Mouse (Mus musculus) telencephalon, adult 2 months (tissue): ENCODE data around the gene Rps6ka5.
A peak's percentile ranks its signal among the peaks of the same experiment; 100 is the strongest.

Source experiments
- DNase-seq: peaks from one replicate; pipeline ENCODE4 v3.0.0-alpha.2; 2011; ENCODE audit warnings: low read depth, low spot score

Rps6ka5 gene

GRCm38 (mm10) chr12:100530871-100531270 is 195.9 kb downstream of the Rps6ka5 start:
- no peak for DNase-seq

GRCm38 (mm10) chr12:100529651-100530050 is 197.1 kb downstream of the Rps6ka5 start:
- no peak for DNase-seq

- no peak for DNase-seq
Measured at GRCm38 (mm10) chr12:100529172-100529571, 197.6 kb downstream of the Rps6ka5 start.

DNA sequence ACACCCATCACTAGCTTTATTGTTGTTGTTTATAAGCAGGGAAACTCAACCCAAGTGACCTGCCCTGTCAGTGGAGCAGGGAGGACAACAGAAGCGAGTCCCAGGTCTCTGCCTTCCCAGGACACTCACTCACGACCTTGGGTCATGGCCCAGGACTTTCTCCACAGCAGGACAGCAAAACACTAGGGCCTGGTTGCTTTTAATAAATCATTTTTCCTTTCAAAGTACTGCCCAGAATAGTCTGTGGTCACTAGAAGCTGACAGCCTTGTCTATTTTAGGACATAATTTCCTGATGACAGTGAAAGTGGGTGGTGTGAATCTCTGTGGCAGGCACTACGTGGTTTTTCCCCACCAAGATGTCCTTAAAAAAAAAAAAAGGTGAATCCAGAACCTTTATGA is 198.5 kb downstream of the Rps6ka5 start:
- DNase-seq = no peak

DNA sequence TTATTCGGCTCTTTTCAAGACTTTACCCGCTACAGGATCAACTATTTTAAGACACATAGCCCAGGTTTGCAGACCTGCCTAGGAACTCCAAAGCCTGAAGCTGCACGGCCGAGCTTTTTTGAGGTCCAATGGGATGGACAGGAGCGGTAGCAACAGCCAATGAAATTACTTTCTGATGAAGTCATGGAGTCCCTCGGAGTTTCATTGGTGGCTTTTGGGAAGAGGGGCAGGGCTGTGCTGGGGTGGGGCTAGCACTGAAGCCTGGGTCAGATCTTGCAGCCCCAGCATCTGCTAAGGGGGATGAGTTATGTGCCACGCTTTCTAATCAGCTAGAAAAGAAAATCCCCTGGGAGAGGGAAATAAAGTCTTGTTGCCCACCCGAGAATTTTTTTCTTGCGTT is 199.0 kb downstream of the Rps6ka5 start:
- DNase-seq = peak; percentile 90

- DNase-seq = no peak
Measured at GRCm38 (mm10) chr12:100527241-100527640, 199.5 kb downstream of the Rps6ka5 start.

DNA sequence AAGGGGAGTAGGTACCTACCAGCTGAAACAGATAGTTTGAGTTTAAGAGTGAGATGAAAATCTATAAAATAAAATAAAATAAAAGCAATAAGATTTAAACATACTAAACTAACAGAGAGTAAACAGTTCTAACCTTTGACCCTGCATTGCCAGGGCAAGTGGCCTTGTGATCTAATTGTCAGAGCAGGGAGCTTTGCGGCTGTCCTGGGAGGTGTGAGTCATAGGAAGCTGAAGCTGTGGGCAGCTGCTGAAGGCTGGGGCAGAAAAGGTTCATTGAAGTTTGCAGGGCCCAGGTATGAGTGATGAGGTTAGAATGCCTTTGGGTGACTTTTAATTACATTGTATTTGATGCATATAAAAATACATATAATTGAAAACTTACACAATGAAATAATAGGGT is 200.8 kb downstream of the Rps6ka5 start:
- DNase-seq = no peak

GRCm38 (mm10) chr12:100520794-100521186 is 206.0 kb downstream of the Rps6ka5 start, which contains the start of gene Ttc7b:
TSS of gene Ttc7b (minus strand) at chr12:100520826.
- DNase-seq = no peak

DNA sequence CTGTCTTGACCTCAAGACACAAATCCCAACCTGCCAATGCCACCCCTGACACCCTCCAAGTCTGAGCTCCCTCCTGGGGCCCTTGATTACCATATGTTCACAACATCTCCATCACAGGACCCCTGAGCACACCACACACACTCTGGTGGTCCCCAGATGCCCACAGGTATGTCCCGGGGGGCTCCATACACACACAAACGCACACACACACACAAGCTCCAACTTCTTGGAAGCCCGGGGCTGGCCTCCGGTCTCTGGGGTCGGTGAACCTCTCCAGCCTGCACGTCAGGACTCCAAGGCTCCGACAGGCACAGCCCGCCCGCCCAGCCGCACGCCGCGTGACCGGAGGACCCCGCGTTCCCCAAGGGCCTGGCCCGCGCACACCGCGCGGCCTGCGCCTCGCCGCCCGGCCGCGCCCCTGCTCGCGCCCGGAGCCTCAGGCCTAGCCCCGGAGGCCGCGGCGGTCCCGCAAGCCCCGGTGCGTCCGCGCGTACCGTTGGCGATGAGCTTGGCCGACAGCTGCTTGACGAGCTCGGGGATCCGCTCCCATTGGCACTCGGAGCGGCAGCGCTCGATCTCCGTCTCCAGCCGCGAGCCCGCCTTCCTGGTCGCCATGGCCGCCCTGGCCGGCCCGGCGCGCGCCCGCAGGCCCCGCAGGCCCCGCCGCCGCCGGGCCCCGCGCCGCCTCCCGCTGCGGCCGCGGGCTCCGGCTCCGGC is 206.5 kb downstream of the Rps6ka5 start:
- DNase-seq = no peak

GRCm38 (mm10) chr12:100519684-100520076 is 207.1 kb downstream of the Rps6ka5 start:
- DNase-seq = no peak

DNA sequence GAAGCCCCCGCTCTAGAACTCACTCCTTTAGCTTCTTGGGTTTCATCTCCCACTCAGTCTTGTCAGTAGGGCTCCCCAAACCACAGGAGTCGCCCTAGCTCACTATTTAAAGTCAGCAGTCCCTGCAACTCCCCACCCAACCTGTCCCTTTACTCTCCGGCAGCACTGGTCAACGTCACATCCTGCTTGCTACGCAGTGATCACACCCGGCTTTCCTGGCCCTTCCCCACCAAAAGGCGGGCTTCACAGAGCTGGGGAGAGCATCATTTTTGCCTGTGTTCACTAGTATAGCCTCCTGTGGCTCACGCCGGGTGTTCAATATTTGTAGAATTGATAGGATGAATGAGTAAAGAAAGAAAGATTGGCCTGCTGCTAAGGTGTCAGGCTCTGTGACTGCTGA is 209.4 kb downstream of the Rps6ka5 start:
- no peak for DNase-seq

- DNase-seq = no peak
Measured at GRCm38 (mm10) chr12:100516161-100516838, 210.5 kb downstream of the Rps6ka5 start.

DNA sequence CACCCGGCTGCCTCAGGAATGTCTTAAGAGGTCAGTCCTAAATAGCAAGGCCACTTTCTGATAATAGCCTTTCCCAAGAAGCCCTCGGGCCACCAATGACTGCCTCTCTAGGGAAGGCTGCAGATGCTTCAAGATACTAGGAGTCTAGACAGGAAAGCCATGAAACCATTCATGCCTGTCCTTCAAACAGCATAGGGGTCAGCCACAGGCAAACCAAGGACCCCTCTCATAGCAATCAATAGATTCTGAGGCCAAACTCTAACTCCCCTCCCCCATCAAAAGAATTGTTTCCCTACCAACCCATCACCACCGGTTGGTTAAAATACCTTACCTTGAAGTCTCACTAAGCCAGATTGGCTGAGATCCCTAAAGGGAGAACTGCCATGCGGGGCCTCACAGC is 211.3 kb downstream of the Rps6ka5 start:
- no peak for DNase-seq

- DNase-seq = no peak
Measured at GRCm38 (mm10) chr12:100514611-100515010, 212.2 kb downstream of the Rps6ka5 start.

DNA sequence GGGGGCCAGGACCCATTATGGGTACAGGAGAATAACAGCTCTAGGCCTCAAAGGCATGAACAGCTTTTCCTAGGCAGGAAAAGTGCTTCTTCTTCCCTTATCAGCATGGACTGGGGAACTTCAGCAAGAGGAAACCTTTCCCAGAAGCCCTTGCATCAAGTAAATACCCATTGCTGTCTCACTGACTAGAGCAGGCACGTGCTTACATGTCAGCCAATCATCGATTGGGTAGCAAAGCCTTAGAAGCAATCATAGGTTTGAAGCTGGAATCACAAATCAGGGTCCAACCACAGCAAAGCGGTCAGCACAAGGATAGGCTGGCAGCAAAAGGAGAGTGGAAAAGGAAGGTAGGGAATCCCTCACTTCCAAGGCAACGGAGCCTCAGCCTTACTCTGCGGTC is 213.7 kb downstream of the Rps6ka5 start:
- no peak for DNase-seq

DNA sequence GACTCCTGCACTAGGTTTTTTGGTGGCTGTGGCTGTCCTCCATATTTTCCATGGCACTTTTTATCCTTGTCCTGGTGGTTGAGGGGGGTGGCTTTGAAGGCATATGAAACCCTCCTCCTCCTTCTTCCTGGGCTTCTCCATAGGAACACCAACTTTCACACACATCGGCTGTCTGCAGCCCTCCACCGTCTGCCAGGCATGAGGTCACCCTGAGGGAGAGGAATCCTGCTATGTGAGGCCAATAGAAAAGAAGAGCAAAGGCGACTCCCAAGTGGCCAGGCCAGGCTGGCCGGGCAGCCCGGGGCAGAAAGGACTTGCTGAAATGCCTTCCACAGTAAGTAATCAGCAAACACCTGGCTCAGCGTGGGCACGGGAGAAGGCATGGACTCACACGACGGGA is 214.1 kb downstream of the Rps6ka5 start:
- DNase-seq = no peak

GRCm38 (mm10) chr12:100509615-100510282 is 217.0 kb downstream of the Rps6ka5 start:
- no peak for DNase-seq

DNA sequence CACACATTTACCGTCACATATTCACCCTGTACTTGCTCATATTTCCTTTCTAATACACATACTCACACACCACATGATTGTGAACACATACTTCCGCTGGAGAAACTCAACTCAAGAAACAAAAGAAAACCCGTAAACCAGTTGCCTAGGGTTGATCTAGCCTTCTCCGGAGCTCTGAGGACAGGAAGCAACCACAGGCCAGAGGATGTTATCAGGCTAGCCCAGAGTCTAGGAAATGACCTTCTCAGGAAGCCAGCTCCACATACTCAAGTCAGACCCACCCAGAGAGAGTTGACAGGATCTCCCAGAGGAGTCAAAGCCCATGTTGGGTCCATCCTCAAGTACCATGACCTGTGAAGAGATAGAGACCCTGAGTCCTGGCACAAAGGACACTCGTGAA is 218.1 kb downstream of the Rps6ka5 start:
- DNase-seq = no peak

DNA sequence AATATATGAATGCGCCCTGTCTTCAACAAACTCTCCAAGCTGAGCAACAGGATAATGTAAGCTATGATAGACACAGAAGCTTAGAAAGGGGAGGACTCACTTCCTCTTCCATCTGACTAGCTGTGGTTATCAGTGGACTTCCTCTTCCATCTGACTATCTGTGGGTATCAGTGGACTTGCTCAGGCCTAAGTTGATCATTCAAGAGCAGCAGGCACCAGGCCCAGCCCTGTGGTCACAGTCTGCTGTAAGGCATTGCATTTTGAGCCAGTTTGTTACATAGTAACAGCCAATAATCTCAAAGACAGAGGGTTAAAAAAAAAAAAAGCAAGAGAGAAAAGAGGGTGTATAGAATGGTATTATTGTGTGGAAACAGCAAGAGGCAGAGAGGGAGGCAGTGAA is 221.3 kb downstream of the Rps6ka5 start:
- DNase-seq = no peak

- no peak for DNase-seq
Measured at GRCm38 (mm10) chr12:100504585-100504984, 222.2 kb downstream of the Rps6ka5 start.

DNA sequence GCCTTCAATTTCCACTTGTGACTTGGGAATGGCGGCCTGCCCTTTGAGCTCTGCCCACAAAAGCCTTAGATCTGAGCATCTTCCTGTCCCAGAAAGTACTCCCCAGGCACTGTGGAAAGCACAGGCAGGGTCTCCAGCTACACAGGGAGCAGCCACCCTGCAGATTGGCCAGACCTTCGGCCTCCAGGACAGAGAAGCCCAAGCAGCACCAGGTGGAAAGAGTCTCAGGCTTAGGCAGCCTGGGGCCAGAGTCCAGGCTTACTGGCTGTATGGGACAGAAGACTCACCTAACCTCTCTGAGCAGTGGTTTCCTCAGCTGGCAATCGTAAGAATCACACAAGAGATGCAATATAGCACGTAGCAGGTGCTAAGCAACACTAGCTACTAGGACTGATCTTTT is 223.1 kb downstream of the Rps6ka5 start:
- no peak for DNase-seq

DNA sequence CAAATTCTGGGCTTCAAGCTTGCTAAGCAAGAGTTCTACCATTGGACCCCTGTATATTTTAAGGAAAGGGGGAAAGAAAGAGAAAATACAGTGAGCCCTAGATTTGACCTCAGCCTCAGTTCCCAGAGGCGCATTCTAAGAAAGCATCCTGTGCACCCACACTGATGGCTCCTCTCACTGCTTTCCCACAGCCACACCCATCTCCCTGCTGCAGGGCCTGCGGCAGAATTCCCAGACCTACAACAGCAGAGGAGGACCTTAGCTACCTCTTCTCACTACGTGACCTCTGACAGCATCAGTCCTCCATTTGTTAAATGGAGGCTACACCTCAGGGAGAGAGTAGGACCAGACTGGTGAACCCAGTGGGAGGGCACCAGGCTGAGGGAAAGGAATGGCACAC is 224.2 kb downstream of the Rps6ka5 start:
- DNase-seq = no peak

GRCm38 (mm10) chr12:100501261-100501660 is 225.5 kb downstream of the Rps6ka5 start:
- DNase-seq = no peak
